Mouse (Mus musculus): ENCODE measurements around the gene Jaml. TPM values are rescaled to one million over a fixed set of nuclear protein-coding genes. Genes with fewer than 3 reads are reported as not detected.

The Jaml gene
- polyA plus RNA-seq, 1 experiment, result 3.5 TPM

DNA sequence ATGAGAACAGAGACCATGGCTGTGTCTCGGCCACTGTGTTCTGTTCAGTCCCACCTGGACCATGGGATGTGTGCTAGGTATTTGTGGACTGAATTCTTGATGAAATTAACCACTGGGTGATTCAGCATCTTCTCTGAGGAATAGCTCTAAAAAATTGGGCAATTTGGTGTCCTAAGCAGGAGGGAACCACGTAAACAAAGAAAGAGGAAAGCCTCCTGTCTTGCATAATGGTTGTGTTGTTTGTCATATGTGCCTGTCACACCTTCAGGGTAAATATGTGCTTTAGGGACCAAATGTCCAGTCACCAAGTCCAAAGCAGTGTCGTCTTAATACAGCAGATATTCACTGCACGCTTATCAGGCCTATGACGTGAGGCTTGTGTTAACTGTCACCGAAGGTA is 14.6 kb upstream of the Jaml start:
- Histone ChIP-seq H3K4me1 (replicated peaks; ENCODE audit: control insufficient read depth, insufficient read depth, low read length) (peaks cover 7% of the 10 kb centered on the region), H3K36me3 (ENCODE audit: control insufficient read depth, insufficient read depth, low read length) (0 out of 2 replicates have a peak, but pooled peaks cover 4% of the 10 kb centered on the region), H3K4me3 (ENCODE audit: control insufficient read depth, insufficient read depth, low read length) (no peak overlapping the region), H3K27ac (ENCODE audit: control insufficient read depth, insufficient read depth, low read length) (no peak overlapping the region), H3K27me3 (ENCODE audit: control insufficient read depth, insufficient read depth, low read length) (no peaks in the 10 kb centered on the region)
- 95% methylated on average over 6 of the region's 6 CpGs for WGBS
- no peak for DNase-seq
- TF ChIP-seq CTCF (IDR thresholded peaks at IDR 0.05; ENCODE audit: borderline replicate concordance, control insufficient read depth, extremely low read depth, insufficient read depth, low read length, poor library complexity) (no peak), POLR2A (IDR thresholded peaks at IDR 0.05; ENCODE audit: control insufficient read depth, extremely low read depth, insufficient read depth, low read length, poor library complexity) (no peak)

DNA sequence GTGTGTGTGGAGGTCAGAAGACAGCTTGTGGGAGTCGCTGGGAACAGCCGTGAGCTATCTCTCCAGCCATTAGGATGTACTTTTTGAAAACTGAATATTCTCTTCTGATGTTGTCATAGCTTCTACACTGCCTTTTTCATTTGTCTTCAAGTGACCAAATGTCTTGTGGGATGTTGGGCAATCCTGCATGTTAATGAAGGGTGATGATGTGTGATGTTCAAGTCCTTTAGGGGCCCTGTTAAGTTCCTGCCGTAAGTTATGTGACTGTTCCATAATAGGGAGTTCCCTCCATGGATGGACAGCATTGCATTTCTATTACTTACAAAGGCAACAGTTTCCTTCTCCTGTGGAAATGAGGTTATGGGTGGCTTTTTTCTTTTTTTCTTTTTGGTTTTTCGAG is 12.2 kb upstream of the Jaml start:
- no peaks in the 10 kb centered on the region for H3K27me3 ChIP-seq (ENCODE audit: control insufficient read depth, insufficient read depth, low read length)
- H3K36me3 ChIP-seq (ENCODE audit: control insufficient read depth, insufficient read depth, low read length), result 0 out of 2 replicates have a peak, but pooled peaks cover 6% of the 10 kb centered on the region
- no peak for TF ChIP-seq POLR2A (IDR thresholded peaks at IDR 0.05; ENCODE audit: control insufficient read depth, extremely low read depth, insufficient read depth, low read length, poor library complexity)
- TF ChIP-seq CTCF (IDR thresholded peaks at IDR 0.05; ENCODE audit: borderline replicate concordance, control insufficient read depth, extremely low read depth, insufficient read depth, low read length, poor library complexity), result no peak
- whole genome bisulfite sequencing, result 91% methylated on average over 4 of the region's 4 CpGs
- peaks cover 7% of the 10 kb centered on the region for H3K4me1 ChIP-seq (replicated peaks; ENCODE audit: control insufficient read depth, insufficient read depth, low read length)
- DNase-seq, result no peak
- no peak overlapping the region for H3K4me3 ChIP-seq (ENCODE audit: control insufficient read depth, insufficient read depth, low read length)
- no peak overlapping the region for H3K27ac ChIP-seq (ENCODE audit: control insufficient read depth, insufficient read depth, low read length)

DNA sequence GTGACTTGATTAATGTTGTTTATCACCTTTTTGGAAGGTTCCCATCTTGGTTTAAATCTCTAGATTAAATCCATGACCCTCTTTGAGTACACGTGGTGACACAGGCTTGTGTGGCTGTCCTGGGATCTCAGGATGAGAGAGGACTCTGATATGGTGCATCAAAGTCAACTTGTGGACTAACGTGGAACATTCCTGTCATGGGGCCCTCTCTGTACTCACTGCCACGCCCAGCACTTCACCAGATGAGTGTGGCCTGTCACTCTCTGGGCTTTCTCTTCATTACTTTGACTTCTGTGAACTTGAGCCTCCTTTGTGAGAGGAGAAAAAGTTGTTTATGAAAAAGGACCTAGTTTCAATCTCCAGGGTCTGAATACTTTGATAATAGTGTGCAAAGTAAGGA is 7.2 kb upstream of the Jaml start:
- DNase-seq, result no peak
- Histone ChIP-seq H3K27me3 (ENCODE audit: control insufficient read depth, insufficient read depth, low read length) (no peaks in the 10 kb centered on the region), H3K27ac (ENCODE audit: control insufficient read depth, insufficient read depth, low read length) (no peak overlapping the region), H3K4me1 (replicated peaks; ENCODE audit: control insufficient read depth, insufficient read depth, low read length) (no peaks in the 10 kb centered on the region), H3K36me3 (ENCODE audit: control insufficient read depth, insufficient read depth, low read length) (0 out of 2 replicates have a peak, but pooled peaks cover 9% of the 10 kb centered on the region), H3K4me3 (ENCODE audit: control insufficient read depth, insufficient read depth, low read length) (no peak overlapping the region)
- 89% methylated on average over 3 of the region's 3 CpGs for WGBS
- no peak for TF ChIP-seq CTCF (IDR thresholded peaks at IDR 0.05; ENCODE audit: borderline replicate concordance, control insufficient read depth, extremely low read depth, insufficient read depth, low read length, poor library complexity)
- TF ChIP-seq POLR2A (IDR thresholded peaks at IDR 0.05; ENCODE audit: control insufficient read depth, extremely low read depth, insufficient read depth, low read length, poor library complexity), result no peak

DNA sequence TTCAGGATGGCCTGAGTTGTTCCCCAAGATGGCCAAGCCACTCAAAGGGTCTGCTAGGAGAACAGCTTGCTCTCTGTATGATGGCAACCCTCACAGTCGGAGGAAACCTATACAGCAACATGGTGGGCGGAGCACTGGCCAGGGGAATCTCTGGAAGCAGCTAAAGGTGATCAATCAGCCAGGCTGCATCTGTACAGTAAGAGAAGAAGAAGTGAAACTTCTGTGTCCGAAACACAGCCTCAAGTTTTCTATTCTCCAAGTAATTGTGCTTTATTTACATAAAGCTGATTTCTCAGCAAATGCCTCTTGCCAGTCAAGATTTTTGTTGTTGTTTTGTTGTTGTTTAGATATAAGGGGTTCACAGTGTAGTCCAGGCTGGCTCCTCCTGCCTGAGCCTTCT is 1.1 kb upstream of the Jaml start:
- 69% methylated on average over 3 of the region's 3 CpGs for WGBS
- DNase-seq, result no peak
- Histone ChIP-seq H3K36me3 (ENCODE audit: control insufficient read depth, insufficient read depth, low read length) (no peaks in the 10 kb centered on the region), H3K27ac (ENCODE audit: control insufficient read depth, insufficient read depth, low read length) (no peak overlapping the region), H3K27me3 (ENCODE audit: control insufficient read depth, insufficient read depth, low read length) (no peaks in the 10 kb centered on the region), H3K4me1 (replicated peaks; ENCODE audit: control insufficient read depth, insufficient read depth, low read length) (peaks cover 16% of the 10 kb centered on the region), H3K4me3 (ENCODE audit: control insufficient read depth, insufficient read depth, low read length) (no peak overlapping the region)
- no peak for TF ChIP-seq POLR2A (IDR thresholded peaks at IDR 0.05; ENCODE audit: control insufficient read depth, extremely low read depth, insufficient read depth, low read length, poor library complexity)
- TF ChIP-seq CTCF (IDR thresholded peaks at IDR 0.05; ENCODE audit: borderline replicate concordance, control insufficient read depth, extremely low read depth, insufficient read depth, low read length, poor library complexity), result no peak

DNA sequence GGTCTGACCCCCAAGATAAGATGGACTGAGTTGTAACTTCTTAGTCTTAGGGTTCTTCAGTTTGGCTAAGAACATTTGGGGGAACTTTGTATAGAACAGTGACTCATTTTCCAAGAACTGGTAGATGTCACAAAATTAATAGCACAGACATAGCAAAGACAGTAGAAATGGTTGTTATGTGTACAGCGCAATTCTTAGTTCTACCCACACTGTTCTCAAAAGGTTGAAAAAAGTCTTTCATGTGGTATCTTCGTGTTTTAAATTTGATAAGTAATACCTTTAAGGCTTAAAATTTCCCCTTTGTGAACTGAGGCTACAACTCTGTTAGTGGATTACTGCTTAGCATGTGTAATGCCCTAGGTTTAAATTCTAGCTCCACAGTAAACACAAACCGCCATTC is 4.1 kb downstream of the Jaml start:
- WGBS, result 61% methylated on average over 3 of the region's 3 CpGs
- peaks cover 35% of the 10 kb centered on the region for H3K4me1 ChIP-seq (replicated peaks; ENCODE audit: control insufficient read depth, insufficient read depth, low read length)
- no peak overlapping the region for H3K4me3 ChIP-seq (ENCODE audit: control insufficient read depth, insufficient read depth, low read length)
- H3K27me3 ChIP-seq (ENCODE audit: control insufficient read depth, insufficient read depth, low read length), result no peaks in the 10 kb centered on the region
- H3K27ac ChIP-seq (ENCODE audit: control insufficient read depth, insufficient read depth, low read length), result no peak overlapping the region
- TF ChIP-seq CTCF (IDR thresholded peaks at IDR 0.05; ENCODE audit: borderline replicate concordance, control insufficient read depth, extremely low read depth, insufficient read depth, low read length, poor library complexity) (no peak), POLR2A (IDR thresholded peaks at IDR 0.05; ENCODE audit: control insufficient read depth, extremely low read depth, insufficient read depth, low read length, poor library complexity) (no peak)
- no peak for DNase-seq
- H3K36me3 ChIP-seq (ENCODE audit: control insufficient read depth, insufficient read depth, low read length), result no peaks in the 10 kb centered on the region

DNA sequence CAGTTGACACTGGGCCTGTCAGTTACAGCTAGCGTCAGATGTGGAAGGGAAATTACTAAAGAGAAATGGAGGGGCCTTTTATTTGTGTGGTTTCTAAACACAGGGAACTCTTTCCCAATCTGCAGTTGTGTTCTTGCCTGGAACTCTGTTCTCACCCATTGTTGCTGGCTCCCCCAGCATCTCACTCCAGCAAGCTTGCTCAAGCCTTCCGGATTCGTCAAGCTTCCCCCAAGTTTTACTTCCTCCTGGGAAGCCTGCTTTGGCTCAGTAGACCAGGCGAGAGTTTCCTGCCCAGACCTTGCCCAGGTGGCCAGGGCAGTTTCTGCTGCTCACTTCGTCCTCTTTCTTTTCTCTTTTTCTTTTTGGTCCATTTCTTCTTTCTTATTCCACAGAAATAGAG is 5.6 kb downstream of the Jaml start:
- no peaks in the 10 kb centered on the region for H3K36me3 ChIP-seq (ENCODE audit: control insufficient read depth, insufficient read depth, low read length)
- no peak overlapping the region for H3K27ac ChIP-seq (ENCODE audit: control insufficient read depth, insufficient read depth, low read length)
- WGBS, result 61% methylated on average over 5 of the region's 5 CpGs
- no peak for DNase-seq
- peaks cover 24% of the 10 kb centered on the region for H3K4me1 ChIP-seq (replicated peaks; ENCODE audit: control insufficient read depth, insufficient read depth, low read length)
- TF ChIP-seq CTCF (IDR thresholded peaks at IDR 0.05; ENCODE audit: borderline replicate concordance, control insufficient read depth, extremely low read depth, insufficient read depth, low read length, poor library complexity) (no peak), POLR2A (IDR thresholded peaks at IDR 0.05; ENCODE audit: control insufficient read depth, extremely low read depth, insufficient read depth, low read length, poor library complexity) (no peak)
- H3K27me3 ChIP-seq (ENCODE audit: control insufficient read depth, insufficient read depth, low read length), result no peaks in the 10 kb centered on the region
- no peak overlapping the region for H3K4me3 ChIP-seq (ENCODE audit: control insufficient read depth, insufficient read depth, low read length)
